Mouse (Mus musculus) lung, adult 2 months (tissue): ENCODE measurements at regions not wholly inside any gene's neighbourhood (a gene's known extent, or its start where the extent isn't known, plus 50 kb on each side); places are given as distances from the start of the nearest gene placed in this dataset.

Experiments used
- DNase-seq: peaks from one replicate; pipeline ENCODE4 v3.0.0; 2022
- H3K4me1 ChIP-seq: fragments of 200-500 bp; 2 replicates; pipeline ENCODE4 v1.6.1; 2011; ENCODE audit warnings: low read length; ENCODE audit not compliant: control insufficient read depth, insufficient read depth
- H3K4me3 ChIP-seq: fragments of 200-500 bp; replicated peaks from 2 replicates; pipeline ENCODE3; 2011; ENCODE audit warnings: low read depth, mild to moderate bottlenecking, control low read depth, low read length; ENCODE audit errors: extremely low read depth
- CTCF ChIP-seq: fragments of 200-500 bp; IDR thresholded peaks from 2 replicates; pipeline ENCODE4 v1.5.1; 2011; ENCODE audit warnings: mild to moderate bottlenecking, low read length, control low read depth; ENCODE audit not compliant: insufficient read depth
- POLR2A ChIP-seq: fragments of 200-500 bp; IDR thresholded peaks from 2 replicates; pipeline ENCODE4 v1.6.1; 2011; ENCODE audit warnings: low read depth, mild to moderate bottlenecking, control low read depth, low read length, borderline replicate concordance; ENCODE audit errors: extremely low read depth
- WGBS: fragments of 180-500 bp; shearing (Covaris S2); methylation state at CpG from one replicate; pipeline ENCODE4 v1.1.7; 2018; 5-methylcytosine and 5-hydroxymethylcytosine counted together

DNA sequence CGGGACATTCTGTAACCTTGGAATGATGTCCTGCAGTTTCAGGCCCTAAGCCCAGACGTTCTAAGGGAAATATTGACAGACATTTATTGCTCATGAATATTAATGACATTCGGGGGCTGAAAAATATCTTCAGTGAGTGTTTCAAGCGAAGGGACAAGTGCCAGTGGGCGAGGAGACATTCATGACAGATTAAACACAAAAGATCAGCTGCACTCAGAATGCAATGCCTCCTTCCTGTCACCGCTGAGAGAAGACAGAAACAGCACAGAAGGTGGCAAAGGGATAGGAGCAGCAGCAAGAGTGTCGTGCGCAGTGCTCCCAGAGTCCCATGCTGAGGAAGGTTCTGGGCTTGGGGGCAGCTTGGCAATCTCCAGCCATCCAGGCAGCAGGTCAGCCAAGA, 85.1 kb upstream of the Otos start:
- DNase-seq: no peak
- TF ChIP-seq CTCF (no peak), POLR2A (no peak)
- 63% methylated on average over 8 of the region's 8 CpGs for WGBS
- Histone ChIP-seq H3K4me1 (no peaks in the 10 kb centered on the region), H3K4me3 (no peak overlapping the region)

GRCm38 (mm10) chr1:92731353-92732282, 83.0 kb upstream of the Otos start:
- no peak for DNase-seq
- no peak overlapping the region for H3K4me3 ChIP-seq
- no peaks in the 10 kb centered on the region for H3K4me1 ChIP-seq
- WGBS: 79% methylated on average over 11 of the region's 11 CpGs
- TF ChIP-seq POLR2A: no peak
- no peak for TF ChIP-seq CTCF

DNA sequence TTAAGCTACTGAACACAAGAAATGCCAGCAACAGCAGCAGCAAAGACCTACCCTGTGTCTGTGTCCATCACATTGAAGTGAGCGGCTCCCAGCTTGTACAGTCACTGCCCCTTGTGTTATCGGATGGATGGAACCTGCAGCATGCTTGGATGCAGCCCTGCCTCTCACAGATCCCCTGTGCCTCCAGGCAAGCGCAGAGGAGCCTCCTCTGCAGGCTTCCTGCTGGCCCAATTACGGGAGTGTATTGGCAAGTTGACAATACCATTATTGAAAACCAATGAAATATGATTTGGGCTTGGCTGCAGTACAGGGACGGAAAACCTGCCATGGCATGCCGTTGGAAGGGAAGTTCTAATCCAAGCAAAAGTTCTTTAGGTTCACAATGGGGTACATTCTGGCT, 81.9 kb upstream of the Otos start:
- TF ChIP-seq CTCF (no peak), POLR2A (no peak)
- no peaks in the 10 kb centered on the region for H3K4me1 ChIP-seq
- no peak overlapping the region for H3K4me3 ChIP-seq
- WGBS: 62% methylated on average over 6 of the region's 6 CpGs
- no peak for DNase-seq

DNA sequence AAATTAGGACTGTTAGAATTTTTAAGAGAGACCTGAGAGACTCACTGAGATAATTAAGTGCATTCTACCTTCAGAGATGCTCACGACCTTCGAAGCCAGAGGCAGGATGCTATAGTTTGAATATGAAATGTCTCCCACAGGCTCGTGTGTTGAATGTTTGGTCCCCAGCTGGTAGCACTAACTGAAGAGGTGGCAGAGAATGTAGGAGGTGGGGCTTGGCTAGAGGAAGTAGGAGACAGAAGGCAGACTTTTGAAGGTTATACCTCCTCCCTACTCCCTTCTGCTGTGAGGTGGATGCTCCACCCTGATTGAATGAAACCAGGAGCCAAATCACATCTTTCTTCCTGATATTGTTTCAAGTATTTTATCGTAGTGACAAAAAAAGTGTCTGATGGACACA, 79.3 kb upstream of the Otos start:
- H3K4me3 ChIP-seq: no peak overlapping the region

DNA sequence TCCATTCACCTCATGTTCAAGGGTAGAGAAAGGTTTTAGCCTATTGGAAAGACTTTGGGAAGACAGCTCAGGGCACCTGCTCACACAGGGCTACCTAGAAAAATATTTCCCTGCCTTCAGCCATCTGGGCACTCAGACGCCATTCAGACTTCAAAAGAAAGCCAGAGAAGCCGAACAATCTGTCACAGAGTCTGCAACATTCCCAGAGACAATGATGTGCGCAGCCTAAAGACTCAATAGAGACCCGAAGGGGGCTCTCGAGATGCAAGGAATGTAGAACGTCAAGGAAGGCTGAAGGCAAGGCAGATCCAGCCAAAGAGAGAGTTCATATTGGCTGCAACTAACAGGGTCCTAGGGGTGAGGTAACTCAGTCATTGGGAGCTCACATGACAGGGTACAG, 78.7 kb upstream of the Otos start:
- TF ChIP-seq CTCF: no peak
- TF ChIP-seq POLR2A: no peak
- 71% methylated on average over 6 of the region's 6 CpGs for WGBS
- DNase-seq: no peak
- H3K4me1 ChIP-seq: no peaks in the 10 kb centered on the region
- H3K4me3 ChIP-seq: no peak overlapping the region

More for the DNA sequence above, 79.3 kb upstream of the Otos start:
- no peak for TF ChIP-seq POLR2A
- TF ChIP-seq CTCF: no peak
- no peak for DNase-seq
- H3K4me1 ChIP-seq: no peaks in the 10 kb centered on the region
- WGBS: 59% methylated on average over 4 of the region's 4 CpGs

DNA sequence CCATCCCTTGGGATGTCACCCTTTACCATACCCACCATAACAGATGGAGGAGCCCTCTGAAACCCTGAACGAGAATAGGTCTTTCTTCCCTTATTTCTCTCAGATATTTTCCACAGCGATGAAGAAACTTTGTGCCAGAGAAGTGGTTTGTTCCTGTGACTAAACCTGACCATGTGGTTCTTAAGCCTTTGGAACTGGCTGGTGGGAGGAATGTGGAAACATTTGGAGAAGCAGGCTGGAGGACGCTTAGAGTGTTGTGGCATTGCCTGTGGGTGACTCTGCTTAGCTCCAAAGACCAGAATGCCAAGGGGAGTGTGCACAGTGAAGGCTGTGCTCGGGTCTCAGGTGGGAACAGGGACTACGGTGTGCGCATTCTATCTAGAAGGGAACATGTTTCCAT, 77.7 kb upstream of the Otos start:
- no peak for DNase-seq
- no peak overlapping the region for H3K4me3 ChIP-seq
- H3K4me1 ChIP-seq: no peaks in the 10 kb centered on the region
- TF ChIP-seq CTCF (no peak), POLR2A (no peak)
- WGBS: 82% methylated on average over 6 of the region's 6 CpGs

- no peaks in the 10 kb centered on the region for H3K4me1 ChIP-seq
- TF ChIP-seq CTCF (no peak), POLR2A (no peak)
- WGBS: 64% methylated on average over 3 of the region's 3 CpGs
- H3K4me3 ChIP-seq: no peak overlapping the region
- DNase-seq: no peak
These were observed 75.5 kb upstream of the Otos start for GRCm38 (mm10) chr1:92724135-92724534.

GRCm38 (mm10) chr1:92720567-92720966, 71.9 kb upstream of the Otos start:
- 59% methylated on average over 10 of the region's 10 CpGs for WGBS
- H3K4me1 ChIP-seq: no peaks in the 10 kb centered on the region
- no peak for DNase-seq
- H3K4me3 ChIP-seq: no peak overlapping the region
- TF ChIP-seq POLR2A (no peak), CTCF (no peak)

GRCm38 (mm10) chr1:92719864-92720263, 71.2 kb upstream of the Otos start:
- Histone ChIP-seq H3K4me1 (no peaks in the 10 kb centered on the region), H3K4me3 (no peak overlapping the region)
- TF ChIP-seq CTCF (no peak), POLR2A (no peak)
- WGBS: 95% methylated on average over 6 of the region's 6 CpGs
- DNase-seq: no peak

GRCm38 (mm10) chr1:92718108-92718507, 69.5 kb upstream of the Otos start:
- DNase-seq: no peak
- no peak overlapping the region for H3K4me3 ChIP-seq
- H3K4me1 ChIP-seq: no peaks in the 10 kb centered on the region
- TF ChIP-seq POLR2A: no peak
- TF ChIP-seq CTCF: no peak
- 65% methylated on average over 4 of the region's 4 CpGs for WGBS

GRCm38 (mm10) chr1:92714725-92715324, 66.2 kb upstream of the Otos start:
- Histone ChIP-seq H3K4me3 (no peak overlapping the region), H3K4me1 (no peaks in the 10 kb centered on the region)
- TF ChIP-seq POLR2A: no peak
- no peak for TF ChIP-seq CTCF
- no peak for DNase-seq
- WGBS: 56% methylated on average over 9 of the region's 9 CpGs
